In the genomic region with DNA sequence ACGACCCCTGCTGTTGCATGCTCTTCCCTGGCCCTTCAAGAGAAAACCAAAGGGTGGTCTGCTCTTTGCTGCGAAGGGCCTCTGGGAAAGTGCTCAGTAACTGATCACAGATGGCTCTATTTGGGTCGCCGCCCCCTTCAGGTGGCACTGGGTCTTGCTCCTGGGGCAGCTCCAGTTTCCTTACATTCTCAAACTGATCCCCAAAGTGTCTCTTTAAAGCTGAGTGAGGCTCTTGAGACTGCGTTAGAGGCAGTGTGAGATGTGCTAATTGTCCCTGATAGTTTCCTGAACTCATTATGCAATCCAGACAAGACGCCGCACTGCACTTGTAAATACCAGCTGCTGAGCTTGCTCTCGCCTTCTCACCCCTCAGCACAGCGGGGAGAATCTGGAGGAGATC, we compare ENCODE assay signal across 8 mouse cellular contexts. TPM values are rescaled to one million over a fixed set of nuclear protein-coding genes. Genes with fewer than 3 reads are reported as not detected.
DNase-seq lines count a peak whose midpoint lies in the region; TF ChIP-seq lines count a peak whose summit lies in the region.

No protein-coding gene starts in this region.

- H3K27me3 ChIP-seq in limb, embryonic 10.5 days (ENCODE audit: low read depth, poor library complexity, severe bottlenecking): no peaks in the 10 kb centered on the region

- H3K27ac ChIP-seq in bone marrow, adult 2 months (ENCODE audit: control insufficient read depth, insufficient read depth, low read depth, low read length, poor library complexity): no peak overlapping the region
- peak overlapping the region; percentile 3; the same call in 1 of the 2 replicates for H3K27ac ChIP-seq in limb, embryonic 10.5 days

- TF ChIP-seq CTCF in bone marrow, adult 2 months (IDR thresholded peaks at IDR 0.05; ENCODE audit: control insufficient read depth, insufficient read depth, low read length): peak; percentile 30; the same call in 1 of the 2 replicates

- H3K36me3 ChIP-seq in limb, embryonic 10.5 days: peaks cover 94% of the 10 kb centered on the region

- no peak for TF ChIP-seq POLR2A in bone marrow, adult 2 months (IDR thresholded peaks at IDR 0.05; ENCODE audit: borderline replicate concordance, control insufficient read depth, low read depth, low read length)

- peak; percentile 63 to 73 for DNase-seq in kidney, postnatal 4 days
- DNase-seq in kidney, adult 9 months: no peak
- DNase-seq in ES-CJ7 (ENCODE audit: low read depth, low spot score): peak; percentile 59
- peak; percentile 58 for DNase-seq in limb, embryonic 10.5 days (ENCODE audit: low spot score)
- no peak for DNase-seq in adrenal gland, postnatal 36 days
- no peak for DNase-seq in left cerebral cortex, adult 11 months (ENCODE audit: low spot score)
- no peak for DNase-seq in ovary, postnatal 10 days (ENCODE audit: low spot score)

- no peaks in the 10 kb centered on the region for H3K9me3 ChIP-seq in limb, embryonic 10.5 days (replicated peaks)

- no peak overlapping the region for H3K4me3 ChIP-seq in bone marrow, adult 2 months (replicated peaks; ENCODE audit: control insufficient read depth, low read depth, low read length)
- H3K4me3 ChIP-seq in limb, embryonic 10.5 days: no peak overlapping the region

- H3K4me1 ChIP-seq in bone marrow, adult 2 months (ENCODE audit: control insufficient read depth, insufficient read depth, low read length): no peaks in the 10 kb centered on the region
- H3K4me1 ChIP-seq in limb, embryonic 10.5 days: peaks cover 14% of the 10 kb centered on the region

- WGBS in bone marrow, adult 2 months: 56% methylated on average over 9 of the region's 9 CpGs
- 37% methylated on average over 9 of the region's 9 CpGs for WGBS in limb, embryonic 10.5 days

RNA-seq across cellular contexts. Expression of a gene that starts 8.8 kb away (rescaled TPM):
- 18.5 and 39.2 TPM in 2 replicates for polyA plus RNA-seq in bone marrow, adult 2 months (2011; ENCODE audit: insufficient read depth, insufficient read length, low replicate concordance, missing spikeins)
- 33.4 and 35.7 TPM in 2 replicates for polyA plus RNA-seq in limb, embryonic 10.5 days (2016; fragmentation: Nextera tagmentation; extraction: Ambion mirVana)
- total RNA-seq in adrenal gland, postnatal 36 days (2021): under 1 TPM; 0.66 to 0.76 TPM

RNA-seq across cellular contexts. Expression of a gene that starts 11.0 kb away (rescaled TPM):
- 0.52 TPM in 1 of 2 replicates, not detected in the other for polyA plus RNA-seq in bone marrow, adult 2 months (2011; ENCODE audit: insufficient read depth, insufficient read length, low replicate concordance, missing spikeins)
- polyA plus RNA-seq in limb, embryonic 10.5 days (2016; fragmentation: Nextera tagmentation; extraction: Ambion mirVana): 0.06 and 0.08 TPM in 2 replicates
- total RNA-seq in adrenal gland, postnatal 36 days (2021): under 1 TPM; 0.10 to 0.30 TPM

RNA-seq across cellular contexts. Expression of a gene that starts 27.2 kb away (rescaled TPM):
- 20.4 and 36.9 TPM in 2 replicates for polyA plus RNA-seq in bone marrow, adult 2 months (2011; ENCODE audit: insufficient read depth, insufficient read length, low replicate concordance, missing spikeins)
- 37.3 and 44.0 TPM in 2 replicates for polyA plus RNA-seq in limb, embryonic 10.5 days (2016; fragmentation: Nextera tagmentation; extraction: Ambion mirVana)
- total RNA-seq in adrenal gland, postnatal 36 days (2021): 10 to 100 TPM; 47.3 to 60.4 TPM

RNA-seq across cellular contexts. Expression of a gene that starts 27.5 kb away (rescaled TPM):
- polyA plus RNA-seq in bone marrow, adult 2 months (2011; ENCODE audit: insufficient read depth, insufficient read length, low replicate concordance, missing spikeins): 45.9 and 89.1 TPM in 2 replicates
- polyA plus RNA-seq in limb, embryonic 10.5 days (2016; fragmentation: Nextera tagmentation; extraction: Ambion mirVana): 36.4 and 50.2 TPM in 2 replicates
- total RNA-seq in adrenal gland, postnatal 36 days (2021): 10 to 100 TPM; 96.3 to 96.5 TPM

RNA-seq across cellular contexts. Expression of a gene that starts 38.9 kb away (rescaled TPM):
- polyA plus RNA-seq in bone marrow, adult 2 months (2011; ENCODE audit: insufficient read depth, insufficient read length, low replicate concordance, missing spikeins): 18.3 and 30.4 TPM in 2 replicates
- 16.6 and 20.1 TPM in 2 replicates for polyA plus RNA-seq in limb, embryonic 10.5 days (2016; fragmentation: Nextera tagmentation; extraction: Ambion mirVana)
- total RNA-seq in adrenal gland, postnatal 36 days (2021): 10 to 100 TPM; 51.6 to 54.2 TPM

Comparison
In these comparisons a context has a peak if more than half of its experiments do, and no peak if none do; other contexts are left out.
1. DNase-seq: peak in kidney, postnatal 4 days (2 of 2), ES-CJ7 (single experiment) and limb, embryonic 10.5 days (single experiment); none in kidney, adult 9 months (single experiment), adrenal gland, postnatal 36 days (0 of 2), left cerebral cortex, adult 11 months (single experiment) and ovary, postnatal 10 days (single experiment).